25 mouse cellular contexts compared by ENCODE assay signal in the genomic region with DNA sequence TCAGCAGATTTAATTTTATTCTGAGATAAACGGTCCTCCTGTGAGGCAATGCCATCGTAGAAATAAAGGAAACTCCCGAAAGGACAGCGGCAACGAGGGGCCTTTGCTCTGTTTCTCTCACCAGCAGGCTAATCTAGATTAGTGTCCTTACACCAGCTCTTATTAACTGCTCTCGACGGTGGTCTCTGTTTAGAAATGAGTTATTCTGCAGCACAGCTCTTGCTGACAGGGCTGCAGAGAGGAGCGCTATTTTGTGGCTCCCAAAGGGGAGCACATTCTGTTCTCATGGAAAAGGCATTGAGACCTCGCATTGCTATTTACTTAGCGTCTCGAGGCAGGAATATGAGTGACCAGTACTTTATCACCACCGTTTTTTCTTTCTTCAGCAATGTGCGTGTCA.
"Had no signal": no experiment of that assay in that cellular context is flagged by ENCODE, and none has a peak within 500 bp of the region (broad histone marks: within the 10 kb centered on the region; RNA-seq: fewer than 3 reads in every experiment).

No protein-coding gene starts in this region.

- H3K36me3 ChIP-seq: heart, embryonic 10.5 days; heart, embryonic 12.5 days; hindbrain, embryonic 10.5 days; hindbrain, embryonic 12.5 days; kidney, embryonic 15.5 days; limb, embryonic 13.5 days had no signal

- H3K27ac ChIP-seq: gastrocnemius, adult 2 months; hindbrain, embryonic 10.5 days; hindbrain, embryonic 12.5 days; hindbrain, embryonic 14.5 days; kidney, embryonic 15.5 days; kidney, postnatal 0 days; limb, embryonic 13.5 days had no signal

- H3K9ac ChIP-seq: heart, embryonic 12.5 days; hindbrain, embryonic 12.5 days; hindbrain, embryonic 14.5 days; kidney, embryonic 15.5 days; limb, embryonic 13.5 days had no signal

- H3K4me2 ChIP-seq: heart, embryonic 12.5 days; hindbrain, embryonic 12.5 days; hindbrain, embryonic 14.5 days; kidney, embryonic 15.5 days; limb, embryonic 13.5 days had no signal

- H3K4me3 ChIP-seq: gastrocnemius, adult 2 months; heart, embryonic 10.5 days; heart, embryonic 12.5 days; hindbrain, embryonic 10.5 days; hindbrain, embryonic 12.5 days; kidney, embryonic 15.5 days; limb, embryonic 13.5 days had no signal

- ATAC-seq: hindbrain, embryonic 16.5 days; inflammation-experienced regulatory T-cells, adult 6 months; intestine, embryonic 16.5 days had no signal

- H3K9me3 ChIP-seq: heart, embryonic 10.5 days; heart, embryonic 12.5 days; hindbrain, embryonic 10.5 days; hindbrain, embryonic 12.5 days; kidney, embryonic 15.5 days; limb, embryonic 13.5 days had no signal

- H3K4me1 ChIP-seq: hindbrain, embryonic 10.5 days; hindbrain, embryonic 12.5 days; kidney, embryonic 15.5 days; limb, embryonic 13.5 days had no signal

- DNase-seq: gastrocnemius, adult 2 months; gastrocnemius, postnatal 10 days; gastrocnemius, postnatal 25 days; heart, adult 18-20 months; heart, postnatal 10 days; heart, postnatal 4 days; kidney, adult 11 months; kidney, adult 2 months; kidney, adult 9 months; kidney, postnatal 14 days; kidney, postnatal 36 days; layer of hippocampus, adult 9-11 months; layer of hippocampus, postnatal 36 days; left cerebral cortex, postnatal 4 days had no signal

- H3K27me3 ChIP-seq: heart, embryonic 12.5 days; hindbrain, embryonic 12.5 days; kidney, embryonic 15.5 days; limb, embryonic 13.5 days had no signal
